Mouse (Mus musculus): Measurements from ENCODE around the gene Smc1a. TPM values are rescaled to one million over a fixed set of nuclear protein-coding genes. Genes with fewer than 3 reads are reported as not detected.

Gene Smc1a
- 47.2 and 49.5 TPM in 2 replicates for polyA plus RNA-seq (2012; rRNA removed)

DNA sequence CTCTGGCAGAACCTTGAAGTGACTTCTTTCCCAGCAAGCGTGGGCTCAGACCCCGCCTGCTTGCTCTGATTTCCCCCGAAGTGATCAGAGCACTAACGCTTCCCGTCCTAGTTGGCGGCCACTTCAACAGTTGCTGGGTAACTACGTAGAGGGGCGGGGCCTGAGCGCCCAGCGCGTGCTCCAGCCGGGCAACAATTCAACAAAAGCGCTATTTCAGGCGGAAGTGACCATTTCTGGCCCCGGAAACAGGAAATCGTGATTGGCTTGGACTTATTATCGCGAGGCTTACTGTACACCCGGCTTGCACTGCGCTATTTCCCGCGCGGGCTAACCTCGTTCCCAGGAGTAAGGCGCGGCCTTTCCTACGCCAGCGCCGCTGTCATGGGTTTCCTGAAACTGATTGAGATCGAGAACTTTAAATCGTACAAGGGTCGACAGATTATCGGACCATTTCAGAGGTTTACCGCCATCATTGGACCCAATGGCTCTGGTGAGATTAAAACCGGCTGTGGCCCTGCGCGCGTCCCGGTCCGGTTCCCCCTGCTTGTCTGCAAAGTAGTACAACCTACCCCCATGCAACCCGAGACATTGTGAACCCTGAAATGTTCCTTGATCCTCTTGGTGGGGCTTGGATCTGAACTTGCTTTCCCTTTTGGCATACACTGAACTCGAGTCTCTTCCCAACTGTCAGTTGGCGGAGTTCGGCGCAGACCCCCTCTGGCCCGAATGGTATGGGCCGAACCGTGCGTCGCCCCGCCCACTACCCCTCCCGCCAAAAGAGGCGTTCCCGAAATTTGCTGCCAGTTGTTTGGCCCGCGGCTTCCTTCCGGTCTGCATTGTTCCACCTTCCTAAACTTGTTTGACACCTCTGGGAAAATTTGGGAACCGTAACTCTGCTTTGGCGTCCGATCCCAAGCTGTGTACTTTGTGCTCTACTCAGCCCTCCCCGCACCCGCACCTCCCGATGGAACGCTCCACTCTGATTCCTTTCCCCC lies at the start of gene Smc1a, which contains the start of gene Ribc1:
Gene Smc1a, plus strand, starts transcription at position 278 of the 995 bp plus-strand sequence.
Gene Ribc1, minus strand, starts transcription at position 145 of the 995 bp plus-strand sequence.
- peak within 1 kb of the TSS; percentile 94 for H3K4me3 ChIP-seq (ENCODE audit: control insufficient read depth, insufficient read depth, low read length)
- peak; percentile 83 for DNase-seq
- TF ChIP-seq CTCF (IDR thresholded peaks at IDR 0.05; ENCODE audit: borderline replicate concordance, control insufficient read depth, extremely low read depth, insufficient read depth, low read length, poor library complexity) (no peak), POLR2A (IDR thresholded peaks at IDR 0.05; ENCODE audit: control insufficient read depth, extremely low read depth, insufficient read depth, low read length, poor library complexity) (peak; percentile 39; the same call in 1 of the 2 replicates)
- peaks cover 5% of the 10 kb centered on the region for H3K4me1 ChIP-seq (replicated peaks; ENCODE audit: control insufficient read depth, insufficient read depth, low read length)
- H3K27ac ChIP-seq (ENCODE audit: control insufficient read depth, insufficient read depth, low read length) = peak within 1 kb of the TSS; percentile 84
- under 1% methylated on average over 64 of the region's 64 CpGs for WGBS
- H3K36me3 ChIP-seq (ENCODE audit: control insufficient read depth, insufficient read depth, low read length) = no peaks in the 10 kb centered on the region
- no peaks in the 10 kb centered on the region for H3K27me3 ChIP-seq (ENCODE audit: control insufficient read depth, insufficient read depth, low read length)

DNA sequence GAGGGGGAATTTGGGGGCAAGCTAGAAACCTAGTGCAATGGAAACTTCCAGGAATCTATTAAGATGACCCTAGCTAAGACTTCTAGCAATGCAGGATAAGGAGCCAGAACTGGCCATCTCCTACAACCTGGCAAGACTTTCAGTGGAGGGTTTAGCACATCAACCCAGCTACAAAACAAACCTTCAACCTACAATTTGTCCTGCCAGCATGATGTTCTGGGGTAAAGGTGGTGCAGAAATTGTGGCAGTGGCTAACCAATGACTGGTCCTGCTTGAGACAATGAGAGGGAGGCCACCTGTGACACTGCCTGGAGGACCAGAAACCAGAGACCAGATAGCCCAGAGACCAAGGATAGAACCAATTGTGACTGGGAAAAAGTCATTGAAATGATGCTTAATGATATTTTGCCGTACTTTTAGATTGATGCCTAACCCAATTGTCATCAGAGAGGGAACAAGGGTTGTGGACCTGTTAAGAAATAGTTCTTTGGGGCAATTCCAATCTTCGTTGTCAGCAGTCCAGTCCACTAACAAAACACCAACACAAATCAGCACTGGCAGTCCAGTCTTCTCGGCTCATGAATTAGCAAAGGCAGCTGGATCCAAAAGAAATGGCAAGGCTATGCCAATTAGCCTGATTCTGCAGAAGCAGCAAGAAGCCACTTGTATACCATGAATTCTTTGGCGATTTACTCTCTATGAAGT lies 17.1 kb upstream of the Smc1a start:
- Histone ChIP-seq H3K27me3 (ENCODE audit: control insufficient read depth, insufficient read depth, low read length) (no peaks in the 10 kb centered on the region), H3K4me1 (replicated peaks; ENCODE audit: control insufficient read depth, insufficient read depth, low read length) (no peaks in the 10 kb centered on the region), H3K4me3 (ENCODE audit: control insufficient read depth, insufficient read depth, low read length) (no peak overlapping the region), H3K36me3 (ENCODE audit: control insufficient read depth, insufficient read depth, low read length) (no peaks in the 10 kb centered on the region), H3K27ac (ENCODE audit: control insufficient read depth, insufficient read depth, low read length) (no peak overlapping the region)
- no peak for DNase-seq
- WGBS = 94% methylated on average over 4 of the region's 4 CpGs
- TF ChIP-seq CTCF (IDR thresholded peaks at IDR 0.05; ENCODE audit: borderline replicate concordance, control insufficient read depth, extremely low read depth, insufficient read depth, low read length, poor library complexity) (no peak), POLR2A (IDR thresholded peaks at IDR 0.05; ENCODE audit: control insufficient read depth, extremely low read depth, insufficient read depth, low read length, poor library complexity) (no peak)

DNA sequence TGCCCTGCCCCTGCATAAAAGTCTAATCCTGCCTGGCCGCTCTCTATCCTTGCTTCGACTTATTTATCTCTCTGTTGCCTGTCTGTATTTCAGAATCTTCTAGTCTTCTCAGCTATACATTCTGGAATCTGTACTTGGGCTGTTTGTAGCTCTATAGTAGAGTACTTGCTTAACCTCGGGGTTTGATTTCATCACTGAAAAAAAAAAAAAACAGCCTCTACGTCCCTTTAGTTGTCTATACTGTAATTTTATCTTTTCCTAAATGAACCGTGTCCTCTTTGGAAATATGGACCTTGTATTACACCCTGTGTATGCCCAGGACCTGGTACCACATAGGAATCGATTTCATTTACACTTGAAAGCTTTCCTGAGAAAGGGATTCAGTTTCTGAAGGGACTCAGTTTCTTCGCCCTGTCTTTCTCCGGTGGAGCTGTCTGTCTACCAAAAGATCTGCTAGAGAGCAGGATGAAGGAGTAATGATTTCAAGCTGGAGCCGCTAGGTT lies 15.0 kb upstream of the Smc1a start:
- 17% methylated on average over 9 of the region's 9 CpGs for WGBS
- no peak for TF ChIP-seq CTCF (IDR thresholded peaks at IDR 0.05; ENCODE audit: borderline replicate concordance, control insufficient read depth, extremely low read depth, insufficient read depth, low read length, poor library complexity)
- no peak for TF ChIP-seq POLR2A (IDR thresholded peaks at IDR 0.05; ENCODE audit: control insufficient read depth, extremely low read depth, insufficient read depth, low read length, poor library complexity)
- Histone ChIP-seq H3K4me3 (ENCODE audit: control insufficient read depth, insufficient read depth, low read length) (peak overlapping the region; percentile 89), H3K27ac (ENCODE audit: control insufficient read depth, insufficient read depth, low read length) (no peak overlapping the region), H3K27me3 (ENCODE audit: control insufficient read depth, insufficient read depth, low read length) (no peaks in the 10 kb centered on the region), H3K4me1 (replicated peaks; ENCODE audit: control insufficient read depth, insufficient read depth, low read length) (no peaks in the 10 kb centered on the region), H3K36me3 (ENCODE audit: control insufficient read depth, insufficient read depth, low read length) (no peaks in the 10 kb centered on the region)
- no peak for DNase-seq

DNA sequence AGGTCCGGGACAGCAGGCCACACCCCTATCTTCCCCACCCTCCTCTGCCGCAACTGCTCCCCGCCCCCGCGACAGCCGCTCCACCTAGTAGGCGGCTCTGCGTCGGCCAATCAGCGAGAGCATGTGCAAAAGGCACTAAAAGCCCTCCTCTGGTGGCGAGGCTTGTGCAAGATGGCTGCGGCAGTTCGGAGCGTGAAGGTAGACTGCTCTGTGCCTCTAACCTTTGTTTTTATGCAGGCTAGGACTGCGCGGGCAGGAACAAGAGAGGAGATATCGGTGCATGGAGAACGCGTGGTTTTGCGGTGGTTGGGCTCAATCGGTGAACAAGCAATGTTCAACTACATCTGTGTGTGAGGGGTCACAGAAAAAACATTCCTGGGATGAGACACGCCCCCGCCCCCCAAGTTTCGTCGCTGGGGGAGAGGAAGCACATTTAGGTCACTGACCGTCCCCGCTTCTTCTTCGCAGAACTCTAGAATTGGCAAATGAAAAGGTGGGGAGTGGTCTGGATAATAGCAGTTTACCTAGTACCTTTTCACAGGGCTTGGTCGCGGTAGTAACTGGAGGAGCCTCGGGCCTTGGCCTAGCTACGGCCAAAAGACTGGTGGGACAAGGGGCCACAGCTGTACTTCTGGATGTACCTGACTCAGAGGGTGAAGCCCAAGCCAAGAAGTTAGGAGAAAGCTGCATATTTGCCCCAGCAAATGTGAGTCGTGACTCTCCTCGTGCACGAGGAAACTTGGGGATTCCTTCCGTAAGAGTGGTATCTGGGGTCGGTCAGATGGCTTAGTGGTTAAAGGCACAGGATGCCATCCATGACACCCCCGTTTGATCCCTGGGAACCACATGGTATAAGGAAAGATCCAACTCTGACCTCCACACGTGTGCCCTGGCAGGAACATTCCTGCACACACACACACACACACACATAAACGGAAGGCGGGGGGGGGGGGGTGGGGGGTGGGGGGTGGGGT lies 14.2 kb upstream of the Smc1a start, which contains the start of gene Hsd17b10:
Gene Hsd17b10, plus strand, starts transcription at position 109 of the 974 bp plus-strand sequence.
- Histone ChIP-seq H3K27me3 (ENCODE audit: control insufficient read depth, insufficient read depth, low read length) (no peaks in the 10 kb centered on the region), H3K4me1 (replicated peaks; ENCODE audit: control insufficient read depth, insufficient read depth, low read length) (no peaks in the 10 kb centered on the region), H3K4me3 (ENCODE audit: control insufficient read depth, insufficient read depth, low read length) (peak within 1 kb of the TSS; percentile 89), H3K27ac (ENCODE audit: control insufficient read depth, insufficient read depth, low read length) (peak within 1 kb of the TSS; percentile 53), H3K36me3 (ENCODE audit: control insufficient read depth, insufficient read depth, low read length) (no peaks in the 10 kb centered on the region)
- peak; percentile 73 for DNase-seq
- WGBS = under 1% methylated on average over 36 of the region's 41 CpGs
- TF ChIP-seq CTCF (IDR thresholded peaks at IDR 0.05; ENCODE audit: borderline replicate concordance, control insufficient read depth, extremely low read depth, insufficient read depth, low read length, poor library complexity) (no peak), POLR2A (IDR thresholded peaks at IDR 0.05; ENCODE audit: control insufficient read depth, extremely low read depth, insufficient read depth, low read length, poor library complexity) (0 out of 2 replicates have a peak, but pooled peaks have one; percentile 47)

DNA sequence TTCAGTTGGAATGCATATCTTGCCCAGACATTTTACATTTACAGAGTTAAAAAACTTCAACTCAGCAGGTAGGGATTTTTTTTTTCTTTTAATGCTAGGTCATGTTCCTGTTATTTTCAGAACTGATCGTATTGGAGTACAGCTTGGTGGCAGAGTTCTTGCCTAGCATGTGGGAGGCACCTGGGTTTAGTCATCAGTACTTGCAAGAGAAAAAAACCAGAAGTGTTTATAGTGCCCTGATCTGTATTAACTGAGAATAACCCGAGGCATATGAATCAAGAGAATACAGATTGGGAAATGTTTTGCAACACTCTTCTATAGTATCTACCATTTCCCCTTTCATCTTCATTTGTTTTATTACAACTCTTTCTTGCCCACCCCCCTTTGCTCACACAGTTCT lies 13.4 kb upstream of the Smc1a start:
- TF ChIP-seq POLR2A (IDR thresholded peaks at IDR 0.05; ENCODE audit: control insufficient read depth, extremely low read depth, insufficient read depth, low read length, poor library complexity) = no peak
- Histone ChIP-seq H3K4me1 (replicated peaks; ENCODE audit: control insufficient read depth, insufficient read depth, low read length) (no peaks in the 10 kb centered on the region), H3K4me3 (ENCODE audit: control insufficient read depth, insufficient read depth, low read length) (no peak overlapping the region), H3K27me3 (ENCODE audit: control insufficient read depth, insufficient read depth, low read length) (no peaks in the 10 kb centered on the region), H3K27ac (ENCODE audit: control insufficient read depth, insufficient read depth, low read length) (no peak overlapping the region), H3K36me3 (ENCODE audit: control insufficient read depth, insufficient read depth, low read length) (no peaks in the 10 kb centered on the region)
- DNase-seq = no peak
- 31% methylated on average over 2 of the region's 2 CpGs for WGBS

Measured in thymus, adult 2 months (tissue).